Mouse (Mus musculus): ENCODE measurements around the gene Rnf115. TPM values are rescaled to one million over a fixed set of nuclear protein-coding genes. Genes with fewer than 3 reads are reported as not detected.

Rnf115 gene
- total and polyA plus RNA-seq, 3 experiments, result 11.4 to 25.4 (median 22.6) TPM

- no peak for DNase-seq
- Histone ChIP-seq H3K36me3 (ENCODE audit: control insufficient read depth, insufficient read depth, low read length) (no peaks in the 10 kb centered on the region), H3K27ac (no peak overlapping the region), H3K9ac (ENCODE audit: low read depth, low read length) (no peak overlapping the region), H3K4me1 (ENCODE audit: control insufficient read depth, insufficient read depth, low read length) (no peaks in the 10 kb centered on the region), H3K4me3 (no peak overlapping the region), H3K79me2 (replicated peaks; ENCODE audit: control insufficient read depth, insufficient read depth, low read length) (no peaks in the 10 kb centered on the region), H3K27me3 (ENCODE audit: control insufficient read depth, insufficient read depth, low read length) (no peaks in the 10 kb centered on the region)
- intact Hi-C loops (cut with DNase I), result no loop called here
- no peak for TF ChIP-seq CTCF (IDR thresholded peaks at IDR 0.05)
- TF ChIP-seq POLR2A (IDR thresholded peaks at IDR 0.05; ENCODE audit: insufficient read depth, low read depth, low read length), result no peak
- no peak for TF ChIP-seq EP300 (IDR thresholded peaks at IDR 0.05; ENCODE audit: insufficient read depth, low read depth, low read length)
- 68% methylated on average over 6 of the region's 6 CpGs for WGBS
Observed at GRCm38 (mm10) chr3:96820116-96820915, 92.9 kb downstream of the Rnf115 start.

- Histone ChIP-seq H3K27ac (no peak overlapping the region), H3K79me2 (replicated peaks; ENCODE audit: control insufficient read depth, insufficient read depth, low read length) (no peaks in the 10 kb centered on the region), H3K4me3 (no peak overlapping the region), H3K9ac (ENCODE audit: low read depth, low read length) (no peak overlapping the region), H3K36me3 (ENCODE audit: control insufficient read depth, insufficient read depth, low read length) (no peaks in the 10 kb centered on the region), H3K4me1 (ENCODE audit: control insufficient read depth, insufficient read depth, low read length) (no peaks in the 10 kb centered on the region), H3K27me3 (ENCODE audit: control insufficient read depth, insufficient read depth, low read length) (no peaks in the 10 kb centered on the region)
- WGBS, result 85% methylated on average over 4 of the region's 4 CpGs
- no peak for DNase-seq
- TF ChIP-seq CTCF (IDR thresholded peaks at IDR 0.05) (no peak), EP300 (IDR thresholded peaks at IDR 0.05; ENCODE audit: insufficient read depth, low read depth, low read length) (no peak), POLR2A (IDR thresholded peaks at IDR 0.05; ENCODE audit: insufficient read depth, low read depth, low read length) (no peak)
- intact Hi-C loops (cut with DNase I), result no loop called here
Observed at GRCm38 (mm10) chr3:96821581-96821980, 94.1 kb downstream of the Rnf115 start.

GRCm38 (mm10) chr3:96823701-96824100, 96.2 kb downstream of the Rnf115 start:
- no peaks in the 10 kb centered on the region for H3K36me3 ChIP-seq (ENCODE audit: control insufficient read depth, insufficient read depth, low read length)
- H3K4me3 ChIP-seq, result no peak overlapping the region
- no peak for TF ChIP-seq CTCF (IDR thresholded peaks at IDR 0.05)
- no peak for DNase-seq
- H3K27me3 ChIP-seq (ENCODE audit: control insufficient read depth, insufficient read depth, low read length), result no peaks in the 10 kb centered on the region
- no peaks in the 10 kb centered on the region for H3K4me1 ChIP-seq (ENCODE audit: control insufficient read depth, insufficient read depth, low read length)
- 63% methylated on average over 3 of the region's 3 CpGs for WGBS
- H3K79me2 ChIP-seq (replicated peaks; ENCODE audit: control insufficient read depth, insufficient read depth, low read length), result no peaks in the 10 kb centered on the region
- H3K9ac ChIP-seq (ENCODE audit: low read depth, low read length), result no peak overlapping the region
- H3K27ac ChIP-seq, result no peak overlapping the region
- intact Hi-C loops (cut with DNase I), result no loop called here

- intact Hi-C loops (cut with DNase I), result no loop called here
- Histone ChIP-seq H3K27me3 (ENCODE audit: control insufficient read depth, insufficient read depth, low read length) (no peaks in the 10 kb centered on the region), H3K36me3 (ENCODE audit: control insufficient read depth, insufficient read depth, low read length) (no peaks in the 10 kb centered on the region), H3K4me1 (ENCODE audit: control insufficient read depth, insufficient read depth, low read length) (no peaks in the 10 kb centered on the region), H3K9ac (ENCODE audit: low read depth, low read length) (no peak overlapping the region), H3K27ac (no peak overlapping the region), H3K79me2 (replicated peaks; ENCODE audit: control insufficient read depth, insufficient read depth, low read length) (no peaks in the 10 kb centered on the region), H3K4me3 (no peak overlapping the region)
- 84% methylated on average over 12 of the region's 12 CpGs for WGBS
- TF ChIP-seq POLR2A (IDR thresholded peaks at IDR 0.05; ENCODE audit: insufficient read depth, low read depth, low read length) (no peak), EP300 (IDR thresholded peaks at IDR 0.05; ENCODE audit: insufficient read depth, low read depth, low read length) (no peak), CTCF (IDR thresholded peaks at IDR 0.05) (no peak)
- no peak for DNase-seq
Observed at GRCm38 (mm10) chr3:96824614-96825013, 97.2 kb downstream of the Rnf115 start.

- WGBS, result 50% methylated on average over 11 of the region's 11 CpGs
Observed at GRCm38 (mm10) chr3:96825261-96825660, 97.8 kb downstream of the Rnf115 start.

GRCm38 (mm10) chr3:96828308-96828864, 100.9 kb downstream of the Rnf115 start:
- no peaks in the 10 kb centered on the region for H3K79me2 ChIP-seq (replicated peaks; ENCODE audit: control insufficient read depth, insufficient read depth, low read length)
- no peaks in the 10 kb centered on the region for H3K36me3 ChIP-seq (ENCODE audit: control insufficient read depth, insufficient read depth, low read length)
- TF ChIP-seq POLR2A (IDR thresholded peaks at IDR 0.05; ENCODE audit: insufficient read depth, low read depth, low read length) (no peak), EP300 (IDR thresholded peaks at IDR 0.05; ENCODE audit: insufficient read depth, low read depth, low read length) (no peak), CTCF (IDR thresholded peaks at IDR 0.05) (no peak)
- no peak overlapping the region for H3K9ac ChIP-seq (ENCODE audit: low read depth, low read length)
- no peak overlapping the region for H3K4me3 ChIP-seq
- no peak for DNase-seq
- 48% methylated on average over 15 of the region's 15 CpGs for WGBS
- intact Hi-C loops (cut with DNase I), result no loop called here
- no peak overlapping the region for H3K27ac ChIP-seq
- H3K4me1 ChIP-seq (ENCODE audit: control insufficient read depth, insufficient read depth, low read length), result no peaks in the 10 kb centered on the region
- H3K27me3 ChIP-seq (ENCODE audit: control insufficient read depth, insufficient read depth, low read length), result no peaks in the 10 kb centered on the region

More at GRCm38 (mm10) chr3:96825261-96825660, 97.8 kb downstream of the Rnf115 start:
- H3K36me3 ChIP-seq (ENCODE audit: control insufficient read depth, insufficient read depth, low read length), result no peaks in the 10 kb centered on the region
- DNase-seq, result no peak
- no peak overlapping the region for H3K9ac ChIP-seq (ENCODE audit: low read depth, low read length)
- no peaks in the 10 kb centered on the region for H3K79me2 ChIP-seq (replicated peaks; ENCODE audit: control insufficient read depth, insufficient read depth, low read length)
- intact Hi-C loops (cut with DNase I), result no loop called here
- TF ChIP-seq CTCF (IDR thresholded peaks at IDR 0.05) (no peak), EP300 (IDR thresholded peaks at IDR 0.05; ENCODE audit: insufficient read depth, low read depth, low read length) (no peak), POLR2A (IDR thresholded peaks at IDR 0.05; ENCODE audit: insufficient read depth, low read depth, low read length) (no peak)
- H3K4me1 ChIP-seq (ENCODE audit: control insufficient read depth, insufficient read depth, low read length), result no peaks in the 10 kb centered on the region
- no peak overlapping the region for H3K4me3 ChIP-seq
- no peak overlapping the region for H3K27ac ChIP-seq
- no peaks in the 10 kb centered on the region for H3K27me3 ChIP-seq (ENCODE audit: control insufficient read depth, insufficient read depth, low read length)

Measured in heart, adult 2 months (tissue).